Mouse (Mus musculus) forelimb bud, embryonic 11.5 days (tissue): Measurements from ENCODE around the gene Limd2.
A peak's percentile ranks its signal among the peaks of the same experiment; 100 is the strongest.
"Not testable (repeated sequence)": the region's sequence is repeated elsewhere in the genome, so short reads cannot be mapped to it uniquely, and the experiment has no call there.

Experiments used
- DNase-seq: peaks from one replicate; pipeline ENCODE4 v3.0.0-alpha.2; 2012; ENCODE audit warnings: low read depth, low spot score

Gene Limd2

GRCm38 (mm10) chr11:106160841-106161721 lies at the start of gene Limd2, which contains the start of gene Gm10840:
Gene Limd2, minus strand, starts transcription at chr11:106160860.
Gene Gm10840, plus strand, starts transcription at chr11:106160850.
- peak; percentile 64 for DNase-seq

- no peak for DNase-seq
Observed at GRCm38 (mm10) chr11:106202123-106202465, 41.4 kb upstream of the Limd2 start, which contains the start of gene Strada. Gene Strada, minus strand, starts transcription at chr11:106202168.

GRCm38 (mm10) chr11:106201337-106202122 lies 40.9 kb upstream of the Limd2 start:
- DNase-seq: no peak

DNA sequence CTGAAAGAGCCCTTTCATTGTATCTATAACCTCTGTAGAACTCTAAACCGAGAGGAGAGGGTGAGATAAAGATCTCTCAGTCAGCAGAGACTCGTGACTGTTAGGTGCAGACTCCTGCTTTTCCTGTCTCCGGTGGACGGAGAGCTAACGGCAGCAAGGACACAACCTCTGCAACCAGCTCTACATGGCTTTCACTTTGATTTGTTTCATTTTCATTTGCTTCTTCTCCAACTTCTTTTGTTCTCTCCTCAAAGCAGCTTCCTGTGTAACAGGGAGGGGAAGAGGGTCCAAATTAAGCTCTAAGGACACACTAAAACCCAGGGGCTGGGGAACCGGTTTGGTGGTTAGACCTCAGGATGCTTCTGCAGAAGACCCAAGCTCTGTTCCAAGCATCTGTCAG lies 40.1 kb upstream of the Limd2 start:
- DNase-seq: no peak

DNA sequence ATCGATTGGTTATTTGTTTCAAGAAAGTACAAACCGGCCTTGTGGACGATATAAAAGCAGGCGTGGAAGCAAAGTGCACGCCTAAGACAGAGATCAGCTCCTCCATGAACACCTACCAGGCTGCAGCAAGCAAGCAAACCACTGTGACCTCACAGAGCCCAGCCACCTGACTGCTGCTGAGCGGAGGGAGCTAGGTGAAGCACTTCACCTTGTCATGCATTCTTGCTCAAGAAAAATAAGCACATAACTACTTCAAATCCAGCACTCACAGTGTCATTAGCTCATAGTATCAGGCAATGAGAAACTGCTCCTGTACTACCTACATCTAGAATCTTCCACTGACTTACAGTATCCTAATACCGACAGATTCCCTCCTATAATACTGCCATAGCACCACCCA lies 39.3 kb upstream of the Limd2 start:
- DNase-seq: not testable (repeated sequence)

- no peak for DNase-seq
Observed at GRCm38 (mm10) chr11:106198277-106198676, 37.6 kb upstream of the Limd2 start.

GRCm38 (mm10) chr11:106195341-106195740 lies 34.7 kb upstream of the Limd2 start:
- no peak for DNase-seq

GRCm38 (mm10) chr11:106194891-106195290 lies 34.2 kb upstream of the Limd2 start:
- DNase-seq: no peak

DNA sequence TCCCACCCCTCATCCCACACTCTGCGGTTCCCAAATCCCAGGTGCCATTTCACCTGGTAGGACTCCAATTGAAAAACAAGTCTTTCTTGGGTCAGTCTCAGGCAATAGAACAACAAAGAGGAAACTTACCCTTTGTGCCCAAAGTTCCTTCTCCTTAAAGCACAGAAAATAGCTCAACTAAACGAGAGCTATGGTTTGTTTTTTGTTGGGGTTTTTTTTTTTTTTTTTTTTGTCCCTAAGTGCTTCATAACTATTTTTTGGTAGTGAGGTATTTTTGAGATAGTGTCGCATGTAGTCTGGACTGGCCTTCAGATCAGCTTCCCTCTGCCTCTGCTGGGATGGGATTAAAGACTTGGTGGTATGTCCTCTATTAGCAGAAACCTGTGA lies 33.5 kb upstream of the Limd2 start:
- no peak for DNase-seq

DNA sequence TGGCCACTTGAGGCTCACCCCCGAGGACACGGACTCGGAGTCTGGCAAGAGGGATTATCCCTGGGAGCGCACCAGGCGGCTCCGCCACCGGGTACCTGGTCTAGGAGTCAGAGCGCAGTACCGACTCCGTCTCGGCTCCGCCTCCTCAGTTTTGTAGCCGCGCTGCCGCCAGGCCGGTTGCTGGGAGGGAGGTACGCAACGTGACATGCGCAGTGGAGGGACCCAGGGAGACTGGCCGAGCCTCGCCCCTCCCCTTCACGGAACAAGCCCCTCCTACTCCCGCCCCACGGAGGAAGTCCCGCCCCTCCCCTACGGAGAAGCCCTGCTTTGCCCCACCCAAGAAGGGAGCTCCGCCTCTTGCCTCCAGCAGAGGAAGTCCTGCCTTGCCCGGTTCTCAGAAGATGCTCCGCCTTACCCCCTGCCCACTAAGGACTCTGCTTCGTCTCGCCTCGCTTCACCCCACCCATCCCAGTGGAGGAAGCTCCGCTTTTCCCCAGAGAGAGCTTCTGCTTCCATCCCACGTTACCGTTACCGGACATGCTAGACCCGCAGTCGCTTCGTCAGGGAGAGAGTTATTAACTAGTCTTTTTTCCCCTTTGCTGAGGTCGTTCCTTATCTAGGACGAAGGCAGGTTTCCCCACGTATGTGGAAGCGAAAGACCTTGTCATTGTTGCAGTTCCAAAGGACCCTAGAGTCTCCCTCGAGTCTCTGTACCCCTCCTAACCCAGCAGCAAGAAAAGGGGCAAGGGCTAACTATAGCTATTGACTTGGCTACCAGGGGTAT lies 32.9 kb upstream of the Limd2 start:
- DNase-seq: peak; percentile 98

- no peak for DNase-seq
Observed at GRCm38 (mm10) chr11:106192657-106193370, 32.2 kb upstream of the Limd2 start.

GRCm38 (mm10) chr11:106192241-106192640 lies 31.6 kb upstream of the Limd2 start:
- no peak for DNase-seq

GRCm38 (mm10) chr11:106191716-106192115 lies 31.1 kb upstream of the Limd2 start:
- DNase-seq: no peak

- DNase-seq: no peak
Observed at GRCm38 (mm10) chr11:106187326-106187725, 26.7 kb upstream of the Limd2 start.

- no peak for DNase-seq
Observed at GRCm38 (mm10) chr11:106180449-106180801, 19.8 kb upstream of the Limd2 start.

DNA sequence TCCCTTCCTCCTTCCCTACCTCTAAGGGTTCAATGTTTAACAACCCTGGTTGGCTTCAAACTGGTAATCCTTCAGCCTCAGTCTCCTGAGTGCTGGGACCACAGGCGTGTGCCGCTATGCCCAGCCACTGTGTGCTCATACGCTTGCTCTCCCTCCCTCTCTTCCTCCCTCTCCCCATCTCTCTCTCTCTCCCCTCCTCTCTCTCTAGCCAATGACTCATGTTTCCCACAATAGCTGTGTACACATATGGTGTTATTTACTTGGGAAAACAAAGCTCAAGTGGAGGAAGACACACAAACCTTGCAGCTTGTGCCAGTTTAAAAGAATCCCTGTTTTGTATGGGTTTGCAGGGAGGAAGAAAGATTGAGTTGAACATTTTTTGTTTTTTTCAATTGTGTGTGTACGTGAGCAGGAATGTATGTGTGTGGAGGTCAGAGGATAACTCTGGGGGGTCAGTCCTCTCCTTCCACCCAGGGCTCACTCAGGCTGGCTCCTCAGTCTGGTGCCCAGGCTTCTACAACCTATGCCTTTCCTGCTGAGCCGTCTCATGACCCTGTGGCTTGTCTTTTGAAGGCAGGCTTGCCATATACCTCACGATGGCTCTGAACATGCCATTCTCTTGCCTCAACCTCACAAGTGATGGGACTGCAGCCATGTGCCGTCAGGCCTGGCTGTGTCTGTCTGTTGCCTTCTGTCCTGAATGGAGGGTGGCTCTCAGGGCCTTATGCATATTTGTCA lies 19.2 kb upstream of the Limd2 start:
- DNase-seq: no peak

DNA sequence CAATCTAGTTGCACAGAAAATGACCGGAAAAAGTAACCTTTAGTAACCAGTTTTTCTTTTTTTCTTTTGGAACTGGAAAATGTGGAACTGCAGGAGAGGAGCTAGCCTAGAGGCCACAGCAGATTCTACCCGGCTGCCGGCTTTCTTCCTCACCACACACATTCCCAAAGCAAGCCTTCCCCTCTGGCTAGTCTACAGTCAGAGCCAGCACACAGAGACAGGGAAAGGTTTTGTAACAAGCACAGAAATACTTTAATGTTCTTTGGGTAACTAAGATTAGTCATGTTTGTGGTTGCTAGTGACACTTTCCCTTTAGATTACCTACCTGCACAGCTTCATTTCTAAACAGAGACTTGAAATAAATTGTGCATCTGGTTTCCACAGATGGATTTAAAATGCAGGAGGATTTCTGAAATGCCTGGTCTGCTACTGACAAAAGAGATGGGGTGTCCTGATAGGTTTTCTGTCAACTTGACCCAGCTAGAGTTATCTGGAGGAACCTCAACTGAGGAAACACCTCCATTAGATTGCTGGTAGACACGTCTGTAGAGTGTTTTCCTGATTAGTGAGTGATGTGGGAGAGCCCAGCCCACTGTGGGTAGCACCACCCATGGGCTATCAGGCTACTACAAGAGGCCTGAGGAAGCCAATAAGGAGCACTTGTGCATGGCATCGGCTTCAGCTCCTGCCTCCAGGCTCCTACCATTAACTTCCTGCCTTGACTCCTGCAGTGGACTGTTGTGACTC lies 17.5 kb upstream of the Limd2 start:
- DNase-seq: no peak

- no peak for DNase-seq
Observed at GRCm38 (mm10) chr11:106176372-106176771, 15.7 kb upstream of the Limd2 start.

GRCm38 (mm10) chr11:106175081-106175480 lies 14.4 kb upstream of the Limd2 start:
- no peak for DNase-seq

DNA sequence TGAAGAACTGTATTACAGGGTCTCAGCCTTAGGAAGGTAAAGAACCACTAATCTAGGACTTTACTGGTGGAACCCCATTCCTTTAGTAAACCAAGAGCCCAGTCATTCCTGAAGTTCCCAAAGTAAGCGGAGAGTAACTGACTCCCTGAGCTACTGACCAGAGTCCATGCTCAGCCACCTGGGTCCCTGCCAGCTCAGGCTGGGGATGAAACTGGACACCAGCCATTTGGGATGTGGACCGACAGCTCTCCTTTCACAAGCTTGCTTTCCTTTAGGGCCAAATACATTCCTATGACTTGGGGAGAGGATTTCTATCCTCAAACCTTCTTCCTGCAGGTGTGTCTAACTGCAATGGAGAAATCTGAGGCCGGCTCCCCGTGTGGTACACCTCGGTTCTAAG lies 13.7 kb upstream of the Limd2 start:
- DNase-seq: no peak
